Mouse (Mus musculus) spleen, adult 2 months (tissue): ENCODE measurements at regions not wholly inside any gene's neighbourhood (a gene's known extent, or its start where the extent isn't known, plus 50 kb on each side); places are given as distances from the start of the nearest gene placed in this dataset.

Experiments
- CTCF ChIP-seq: fragments of 200-500 bp; IDR thresholded peaks from 2 replicates; pipeline ENCODE4 v1.5.1; 2011; ENCODE audit warnings: mild to moderate bottlenecking, inconsistent platforms; ENCODE audit not compliant: insufficient read depth, insufficient read length, insufficient replicate concordance; ENCODE audit errors: extremely low read depth
- POLR2A ChIP-seq: fragments of 200-500 bp; IDR thresholded peaks from 2 replicates; pipeline ENCODE4 v1.6.1; 2011; ENCODE audit warnings: low read depth, low read length, inconsistent platforms

DNA sequence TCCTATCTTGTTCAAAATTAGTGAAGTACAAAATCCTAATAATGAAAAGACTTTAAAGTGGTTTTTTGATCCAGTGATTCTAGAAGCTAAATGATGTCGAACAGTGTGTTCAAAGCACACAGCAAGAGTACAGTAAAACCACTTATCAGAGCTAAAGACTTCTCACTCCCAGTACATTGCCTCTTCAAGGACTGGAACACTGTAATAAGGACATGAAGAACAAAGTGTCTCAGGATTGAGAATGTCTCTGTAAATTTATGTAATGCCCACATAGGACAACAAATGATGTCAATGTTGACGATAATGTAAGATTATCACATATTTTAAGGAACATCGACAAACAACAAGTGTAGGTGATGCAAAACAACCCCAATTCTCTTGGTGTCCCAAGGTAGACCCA lies 78.1 kb upstream of the Zpld1 start:
- TF ChIP-seq POLR2A, result no peak
- TF ChIP-seq CTCF, result no peak
